Mouse (Mus musculus): Measurements from ENCODE around the gene Gnat2.
A peak's percentile ranks its signal among the peaks of the same experiment; 100 is the strongest.

Gnat2 gene

DNA sequence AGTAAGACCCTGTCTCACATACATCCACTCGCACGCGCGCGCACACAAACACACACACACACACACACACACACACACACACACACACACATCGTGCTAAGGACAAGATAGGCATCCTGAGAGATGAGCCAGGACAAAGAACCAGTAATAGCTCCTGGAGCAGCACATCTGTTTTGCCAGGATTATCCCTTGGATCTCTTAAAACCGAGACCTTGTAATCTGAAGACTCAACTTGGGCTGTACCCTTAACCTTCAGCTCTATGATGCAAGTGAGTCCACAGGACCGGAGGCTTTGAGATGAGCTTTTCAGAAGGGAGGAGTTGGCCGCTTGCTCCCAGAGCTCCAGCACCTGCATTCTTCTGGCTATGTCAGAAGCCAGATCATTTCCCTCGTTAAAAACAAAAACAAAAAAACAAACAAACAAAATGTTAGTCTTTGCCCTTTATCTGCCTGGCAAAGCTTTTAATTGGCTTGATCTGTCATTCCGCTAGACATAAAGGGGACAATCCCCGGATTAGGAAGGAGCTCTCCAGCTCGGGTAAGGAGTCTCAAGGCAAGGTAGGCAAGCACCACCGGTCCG is at the start of gene Gnat2:
Gene Gnat2, plus strand, starts transcription at position 254 of the 580 bp plus-strand sequence.
- no peak for DNase-seq (ENCODE audit: low read depth, low spot score)

DNA sequence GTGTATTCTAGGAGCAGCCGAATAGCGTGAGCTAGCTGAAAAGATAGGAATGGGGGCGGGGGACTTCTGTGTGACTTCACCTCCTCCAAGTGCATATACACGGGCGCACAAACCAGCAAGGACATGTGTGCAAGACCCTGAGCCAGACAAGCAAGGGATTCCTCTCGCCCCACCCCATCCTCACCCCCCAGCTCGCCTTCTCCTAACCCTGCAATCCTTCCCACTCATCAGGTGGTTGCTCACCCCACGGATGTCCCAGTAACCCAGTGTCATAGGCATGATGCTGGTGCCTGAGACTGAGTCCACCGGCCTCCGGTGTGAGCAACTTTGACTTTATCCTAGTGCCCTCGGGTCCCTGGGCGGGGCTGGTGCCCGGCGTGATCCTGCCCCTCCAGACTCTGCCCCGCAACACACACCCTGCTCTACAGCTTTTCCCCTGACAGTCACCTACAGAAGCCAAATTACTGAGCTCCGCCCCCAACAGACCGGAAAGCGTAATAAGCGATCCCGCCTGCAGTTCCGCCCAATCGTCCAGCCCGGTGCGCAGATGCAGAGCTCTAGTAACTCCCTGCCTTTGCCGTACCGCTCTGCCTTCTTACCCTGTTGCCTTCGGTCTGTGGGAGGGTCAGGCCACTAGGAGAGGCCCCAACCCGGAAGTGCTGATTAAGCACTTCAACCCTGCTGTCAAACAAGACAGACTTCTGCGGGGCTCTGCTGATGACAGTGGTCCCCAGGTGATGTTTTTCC is 48.0 kb upstream of the Gnat2 start, which contains the start of gene Gstm4:
Gene Gstm4, minus strand, starts transcription at position 501 of the 747 bp plus-strand sequence.
- DNase-seq (ENCODE audit: low read depth, low spot score), result no peak

DNA sequence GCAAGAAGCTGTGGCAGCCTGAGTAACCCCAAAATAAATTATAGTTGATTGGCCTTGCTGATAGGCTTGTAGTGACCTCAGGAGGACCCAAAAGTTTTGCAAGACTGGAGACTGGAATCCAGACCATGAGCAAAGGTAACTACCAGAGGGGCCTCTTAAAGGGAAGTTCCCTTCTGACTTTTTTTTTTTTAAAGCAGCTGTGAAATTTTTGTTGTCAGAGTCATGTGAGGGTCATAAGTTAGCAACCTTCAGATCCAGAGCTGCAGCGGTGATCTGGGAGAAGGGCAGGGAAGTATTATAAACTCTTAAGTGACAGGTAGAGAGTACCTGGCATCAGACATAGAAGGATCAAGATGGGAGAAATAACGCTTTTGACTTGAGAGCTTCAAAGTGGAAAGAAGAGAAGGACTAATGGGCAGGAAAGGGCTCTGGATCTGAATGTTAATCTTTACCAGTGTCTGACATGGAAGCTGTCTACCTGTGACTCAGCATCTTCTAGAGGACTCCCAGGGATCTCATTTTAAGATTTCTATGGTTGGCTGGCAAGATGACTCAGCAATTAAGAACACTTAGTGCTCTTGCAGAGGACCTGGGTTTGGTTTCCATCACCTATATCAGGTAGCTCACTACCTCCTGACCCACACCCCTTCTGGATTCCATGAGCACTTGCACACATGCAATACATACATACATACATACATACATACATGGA is 45.5 kb upstream of the Gnat2 start:
- DNase-seq (ENCODE audit: low read depth, low spot score), result peak; percentile 54

DNA sequence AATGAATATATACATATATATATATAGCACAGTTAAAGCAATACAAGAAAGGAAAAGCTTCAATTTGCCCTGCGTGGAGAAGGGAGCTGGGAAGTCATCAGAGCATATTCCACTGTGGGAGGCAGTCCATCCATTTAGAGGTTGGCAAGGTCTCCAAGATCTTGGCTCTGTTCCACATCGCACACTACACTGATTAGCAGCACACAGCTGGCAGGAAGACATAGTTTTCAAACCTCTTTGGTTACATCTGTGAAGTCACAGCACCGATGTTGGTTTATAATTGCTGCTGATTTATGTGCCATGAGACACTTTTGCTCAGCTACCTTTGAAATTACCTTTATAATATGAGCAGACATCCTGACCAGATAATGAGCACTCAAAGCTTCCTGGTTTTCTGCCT is 44.3 kb upstream of the Gnat2 start:
- no peak for DNase-seq (ENCODE audit: low read depth, low spot score)

DNA sequence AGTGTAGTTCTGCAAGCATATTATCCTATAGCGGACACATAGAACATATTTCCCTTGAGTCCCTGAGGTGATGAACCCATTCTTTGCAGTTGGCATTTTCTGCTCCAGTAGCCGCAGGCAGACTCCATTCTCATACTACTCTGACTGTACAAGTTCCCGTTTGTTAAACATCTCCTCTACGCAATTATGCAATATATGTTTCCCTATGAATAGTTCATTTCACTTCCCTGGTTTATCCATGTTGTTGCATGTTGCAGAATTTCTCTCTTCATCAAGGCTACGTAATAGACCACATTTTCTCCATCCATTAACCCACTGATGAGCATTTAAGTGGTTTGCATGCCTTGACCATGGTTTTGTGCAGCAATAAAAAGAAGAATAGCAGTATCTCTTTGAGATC is 42.1 kb upstream of the Gnat2 start:
- DNase-seq (ENCODE audit: low read depth, low spot score), result no peak

DNA sequence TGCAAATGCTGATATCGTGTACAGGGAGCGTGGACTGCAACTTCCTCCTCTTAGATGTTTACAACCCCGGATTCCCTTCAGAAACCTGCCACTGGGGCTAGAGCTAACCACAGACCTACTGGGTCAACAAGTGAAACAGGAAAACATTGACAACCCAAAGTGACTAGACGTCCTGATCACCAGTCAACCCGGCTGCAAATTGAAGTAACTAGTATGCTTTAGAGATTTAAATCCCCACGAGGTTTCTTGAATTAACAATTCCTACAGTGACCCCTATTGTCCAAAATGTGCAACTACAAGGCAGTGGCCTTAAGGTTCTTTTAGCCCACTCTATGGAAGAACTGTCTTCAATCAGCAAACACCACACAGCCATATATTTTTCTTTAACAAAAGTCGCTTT is 31.2 kb upstream of the Gnat2 start:
- peak; percentile 87 for DNase-seq (ENCODE audit: low read depth, low spot score)

DNA sequence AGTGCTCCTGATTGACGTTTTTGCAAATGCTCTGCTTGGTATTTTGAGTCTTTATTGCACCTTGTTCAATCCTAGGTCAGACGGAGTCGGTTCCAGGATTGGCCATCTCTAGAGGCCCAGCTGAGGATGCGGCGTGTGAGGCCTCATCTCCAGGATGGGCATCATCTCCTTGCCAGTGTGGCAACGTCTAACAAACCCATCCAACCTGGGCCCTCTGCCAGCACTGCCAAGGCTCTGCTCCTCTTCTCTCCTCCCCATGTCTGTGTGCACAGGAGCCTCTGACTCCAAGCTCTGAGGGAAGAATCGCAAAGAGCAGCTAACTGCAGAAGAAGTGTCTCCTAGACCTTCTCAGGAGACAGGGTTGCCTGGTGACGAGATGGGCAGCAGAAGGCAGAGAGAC is 29.9 kb upstream of the Gnat2 start:
- DNase-seq (ENCODE audit: low read depth, low spot score), result no peak

DNA sequence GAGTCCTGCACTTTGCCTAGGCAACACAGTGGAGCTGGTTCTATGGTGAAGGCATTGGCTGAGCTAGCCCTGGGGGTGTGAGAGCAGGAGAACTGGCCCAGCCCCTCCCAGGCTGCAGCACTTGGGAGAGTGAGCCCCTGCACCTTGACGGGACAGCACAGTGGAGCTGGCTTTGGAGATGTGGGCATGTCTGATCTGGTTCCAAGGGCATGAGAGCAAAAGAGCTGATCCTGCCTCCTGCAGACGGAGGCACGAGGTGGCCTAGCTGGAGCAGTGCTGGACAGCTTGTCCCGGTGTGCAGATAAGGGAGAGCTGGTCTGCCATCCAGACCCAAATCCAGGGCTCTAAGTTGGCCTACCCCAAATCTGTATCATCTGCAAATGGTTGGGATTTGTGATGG is 27.9 kb upstream of the Gnat2 start:
- no peak for DNase-seq (ENCODE audit: low read depth, low spot score)

DNA sequence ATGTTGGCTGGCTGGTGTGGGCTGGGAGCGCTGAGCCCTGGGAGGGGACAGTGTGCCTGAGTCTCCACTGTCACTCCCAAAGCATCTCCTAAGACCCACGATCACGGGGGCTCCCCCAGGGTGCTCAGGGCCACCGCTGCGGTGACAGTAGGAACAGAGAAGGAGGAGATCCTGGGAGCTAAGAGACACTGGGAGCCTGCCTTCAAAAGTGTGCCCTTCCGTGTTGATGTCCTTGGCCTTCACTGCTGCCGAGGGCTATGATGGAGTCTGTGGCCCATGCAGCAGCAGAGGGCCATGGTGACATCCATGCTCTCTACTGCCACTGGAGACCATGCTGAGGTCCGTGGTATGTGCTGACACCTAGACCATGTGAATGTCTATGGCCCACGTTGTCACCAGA is 27.0 kb upstream of the Gnat2 start:
- no peak for DNase-seq (ENCODE audit: low read depth, low spot score)

DNA sequence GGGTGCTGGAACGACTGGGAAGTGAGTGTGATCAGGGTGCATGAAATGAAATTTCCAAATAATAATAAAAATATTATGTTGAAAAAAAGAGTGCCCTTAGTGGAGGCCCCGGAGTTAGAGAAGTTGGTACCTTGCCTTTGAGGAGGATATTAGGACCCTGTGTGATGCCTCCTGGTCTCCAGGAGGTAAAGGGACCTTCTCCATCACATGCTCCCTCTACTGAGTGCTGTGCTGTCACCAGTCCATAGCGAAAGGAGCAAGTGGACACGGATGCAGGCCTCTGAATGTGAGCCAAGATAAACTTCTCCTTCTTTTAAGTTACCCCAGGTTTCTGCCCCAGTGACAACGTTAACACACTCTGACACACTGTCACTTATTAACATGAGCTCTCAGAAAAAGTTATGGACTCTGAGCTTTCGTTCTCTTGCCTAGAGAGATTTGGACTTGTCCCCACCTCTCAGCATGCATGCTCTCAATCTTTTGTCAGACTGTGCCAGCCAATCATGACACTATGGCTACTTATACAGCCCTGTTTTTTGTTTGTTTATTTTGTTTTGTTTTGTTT is 25.1 kb upstream of the Gnat2 start:
- DNase-seq (ENCODE audit: low read depth, low spot score), result no peak

DNA sequence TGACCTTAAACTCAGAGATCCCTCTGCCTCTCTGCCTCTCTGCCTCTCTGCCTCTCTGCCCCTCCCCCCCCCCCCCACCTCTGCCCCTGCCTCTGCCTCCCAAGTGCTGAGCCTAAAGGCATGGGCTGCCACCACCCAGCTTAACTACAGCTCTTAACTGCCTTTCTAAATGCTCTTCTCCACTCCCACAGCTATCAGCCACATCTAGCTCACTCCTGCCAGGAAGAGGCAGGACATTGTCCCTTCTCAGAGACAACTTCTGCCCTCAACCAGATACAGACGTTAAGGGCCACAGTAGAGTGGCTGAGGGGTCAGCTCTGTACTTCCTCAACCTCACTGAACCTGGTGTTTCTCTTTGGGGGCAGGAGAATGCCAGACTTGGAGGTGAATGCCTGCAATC is 23.8 kb upstream of the Gnat2 start:
- DNase-seq (ENCODE audit: low read depth, low spot score), result no peak

DNA sequence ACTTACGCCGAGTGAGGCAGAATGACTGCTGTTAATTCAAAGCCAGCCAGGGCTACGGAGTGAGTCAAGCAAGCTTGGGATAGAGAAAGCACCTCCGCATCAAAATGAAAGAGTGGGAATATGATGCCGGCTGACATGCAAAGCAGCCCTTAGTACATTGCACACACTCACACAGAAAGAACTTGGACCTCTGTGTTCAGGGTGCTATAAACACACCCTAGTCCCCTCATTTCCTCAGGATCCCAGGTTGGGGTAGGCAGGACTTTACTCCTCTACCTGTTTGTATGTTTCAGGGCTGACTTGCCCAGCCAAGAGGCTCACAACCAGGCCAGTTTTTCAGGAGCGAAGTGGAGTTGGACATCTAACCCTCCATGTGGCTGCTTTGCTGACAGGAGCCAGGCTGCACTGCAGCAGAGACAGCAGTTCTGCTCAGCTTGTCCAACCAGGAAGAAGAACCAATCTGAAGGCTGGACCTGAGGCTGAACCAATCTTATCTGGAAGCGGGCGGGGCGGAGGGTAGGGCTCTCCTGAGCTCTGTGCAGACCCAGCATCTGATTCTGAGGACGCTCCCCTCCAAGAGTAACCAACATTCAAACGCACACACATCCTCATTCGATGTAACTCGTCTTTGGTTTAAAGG is 23.2 kb upstream of the Gnat2 start:
- no peak for DNase-seq (ENCODE audit: low read depth, low spot score)

DNA sequence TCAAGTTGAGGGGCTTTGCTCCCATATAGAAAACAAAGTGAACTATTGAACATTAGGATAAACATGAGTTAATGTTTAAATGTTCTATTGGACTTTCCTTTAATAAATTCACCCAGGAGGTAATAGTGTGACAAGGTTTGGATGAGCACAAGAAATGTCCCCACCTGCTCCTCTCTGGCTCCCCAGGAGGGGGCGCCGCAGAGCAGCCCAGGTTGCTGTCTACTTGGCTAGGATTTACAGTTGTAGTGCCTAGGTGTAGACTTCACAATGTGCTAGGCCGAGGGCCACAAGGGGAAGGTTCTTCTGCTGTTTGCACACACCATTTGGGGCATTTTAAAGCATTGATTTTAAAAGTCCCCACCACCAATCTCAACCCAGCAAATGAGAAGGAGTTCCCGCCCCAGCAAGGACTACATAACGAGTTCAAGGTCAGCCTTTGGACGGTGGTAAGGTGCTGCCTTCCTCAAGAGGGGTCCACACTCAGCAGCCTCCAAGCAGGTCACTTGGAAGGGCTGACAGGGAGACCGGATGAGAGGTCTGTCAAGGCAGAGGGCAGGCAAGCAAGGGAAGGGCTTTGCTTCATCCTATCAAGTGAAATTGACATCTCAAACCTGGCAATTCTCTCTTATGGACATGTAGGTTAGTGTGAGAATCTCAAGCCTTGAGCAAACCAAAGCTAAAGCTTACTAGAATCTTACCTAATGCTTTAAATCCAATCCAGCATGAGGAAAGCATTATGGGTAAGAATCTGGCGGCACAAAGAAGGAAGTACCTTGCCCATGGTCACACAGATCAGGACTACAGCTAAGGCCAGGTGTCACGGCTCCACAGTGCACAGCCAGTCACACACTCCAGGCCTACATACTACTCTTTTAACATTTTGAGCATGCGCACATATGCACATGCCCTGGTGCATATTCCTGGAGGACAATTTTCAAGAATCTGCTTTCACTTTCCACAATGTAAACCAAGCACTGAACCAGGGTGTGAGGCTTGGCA is 22.0 kb upstream of the Gnat2 start:
- DNase-seq (ENCODE audit: low read depth, low spot score), result peak; percentile 71

DNA sequence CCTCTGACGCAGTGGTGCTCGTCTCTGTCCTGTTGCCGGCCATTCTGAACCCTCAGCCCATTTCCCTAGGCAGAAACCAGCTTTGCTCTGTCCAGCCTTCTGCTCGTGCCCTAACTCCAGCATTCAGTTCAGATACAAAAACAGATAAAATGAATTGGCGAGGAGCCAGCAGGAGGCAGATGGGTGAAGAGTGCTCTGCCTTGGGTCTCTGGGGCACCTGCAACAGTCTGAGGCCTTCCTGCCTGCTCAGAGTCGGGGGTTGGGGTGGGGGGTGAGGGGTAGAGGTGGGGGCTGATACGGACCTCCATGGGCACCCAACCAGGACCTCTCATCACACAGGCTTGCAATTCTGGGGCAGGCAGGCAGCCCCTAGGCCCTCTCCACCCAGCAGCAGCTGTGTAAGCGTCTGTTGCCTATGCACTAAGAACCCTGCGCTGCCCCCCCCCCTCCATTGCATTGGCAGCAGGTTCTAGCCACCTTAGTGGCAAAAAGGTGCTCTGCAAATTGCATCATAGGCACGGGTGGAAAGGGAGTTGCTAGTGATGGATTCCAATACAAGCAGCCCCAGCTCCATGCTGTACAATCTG is 19.5 kb upstream of the Gnat2 start:
- no peak for DNase-seq (ENCODE audit: low read depth, low spot score)

DNA sequence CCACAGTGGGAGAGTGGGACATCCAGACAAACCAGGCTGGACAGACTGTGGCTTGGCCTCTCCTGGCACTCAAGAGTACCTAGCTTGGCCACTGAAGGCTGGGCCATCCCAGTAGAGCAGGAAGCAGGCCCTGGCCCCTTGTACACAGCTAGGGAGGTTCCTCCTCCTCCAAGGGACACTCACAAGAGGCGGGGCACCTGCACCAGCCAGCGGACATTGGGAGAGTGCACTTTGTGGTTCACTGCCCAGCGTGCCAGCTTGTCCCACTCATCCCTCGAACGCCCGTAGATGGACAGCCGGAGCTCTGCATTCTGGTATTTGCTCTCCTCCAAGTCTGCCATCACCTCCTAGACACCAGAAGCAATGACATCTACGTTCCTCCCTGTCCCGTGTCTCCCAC is 15.8 kb upstream of the Gnat2 start:
- no peak for DNase-seq (ENCODE audit: low read depth, low spot score)

DNA sequence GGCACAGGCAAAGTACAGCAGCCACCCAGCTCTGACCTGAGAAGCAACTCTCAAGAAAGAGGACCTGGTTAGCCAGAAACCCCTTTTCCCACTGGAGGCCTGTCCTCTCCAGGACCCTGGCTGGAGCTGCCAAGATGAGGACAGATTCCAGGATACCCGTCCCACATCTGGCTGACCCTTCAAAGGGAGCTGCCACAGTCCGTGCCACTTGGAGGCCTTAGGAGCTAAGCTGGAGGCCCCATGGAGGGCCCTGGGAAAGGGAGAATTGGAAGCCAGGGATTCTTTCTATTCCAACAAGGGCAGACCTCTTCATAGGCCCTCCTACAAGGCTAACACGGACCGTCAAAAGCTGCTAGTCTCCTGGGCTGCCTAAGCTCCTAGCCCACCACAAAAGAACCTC is 10.9 kb upstream of the Gnat2 start:
- no peak for DNase-seq (ENCODE audit: low read depth, low spot score)

DNA sequence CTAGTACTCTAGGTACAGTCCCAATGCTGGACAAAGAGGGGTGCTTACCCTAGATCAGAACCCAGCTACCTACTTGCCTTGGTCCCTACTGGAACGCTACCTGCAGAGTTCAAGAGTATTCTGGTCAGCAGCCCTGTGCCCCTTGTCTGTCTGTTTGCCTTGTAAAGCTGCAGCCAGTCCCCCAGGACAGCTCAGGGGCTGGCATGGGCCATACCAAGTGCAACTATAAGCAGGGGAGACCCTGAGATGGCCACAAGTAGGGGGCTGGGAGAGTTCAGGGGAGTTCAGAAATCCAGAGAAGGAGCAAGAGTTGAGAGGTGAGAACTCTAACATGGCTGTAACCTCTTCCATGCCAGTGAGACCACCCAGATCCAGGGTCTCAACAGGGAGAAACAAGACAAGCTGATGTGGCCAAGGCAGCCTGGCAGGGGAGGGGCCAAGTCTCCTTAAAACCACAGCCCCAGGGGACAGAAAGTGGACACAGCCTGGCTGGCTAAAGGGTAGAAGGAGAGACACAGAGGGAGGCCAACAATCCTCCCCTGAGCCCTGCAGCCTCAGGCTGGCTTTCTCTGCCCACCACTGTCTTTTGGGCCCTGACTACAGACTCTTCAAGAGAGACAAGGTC is 10.2 kb upstream of the Gnat2 start:
- DNase-seq (ENCODE audit: low read depth, low spot score), result peak; percentile 45

DNA sequence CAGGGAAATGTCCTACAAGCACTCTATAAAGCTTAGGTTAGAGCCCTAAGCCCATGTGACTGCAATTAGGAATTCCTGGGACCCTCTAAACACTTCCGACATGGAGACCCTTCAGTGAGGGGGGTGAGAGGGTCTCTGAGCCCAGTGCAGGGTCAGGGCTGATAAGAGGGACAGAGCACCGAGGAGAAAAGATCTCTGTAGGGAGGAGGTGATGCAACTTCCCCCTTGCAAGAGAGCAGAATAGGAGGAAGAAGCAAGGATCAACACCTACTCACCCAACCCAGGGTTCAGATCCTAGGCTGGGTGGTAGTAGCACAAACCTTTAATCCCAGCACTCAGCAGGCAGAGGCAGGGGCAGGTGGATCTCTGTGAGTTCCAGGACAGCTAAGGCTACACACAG is 9.4 kb upstream of the Gnat2 start:
- DNase-seq (ENCODE audit: low read depth, low spot score), result no peak

DNA sequence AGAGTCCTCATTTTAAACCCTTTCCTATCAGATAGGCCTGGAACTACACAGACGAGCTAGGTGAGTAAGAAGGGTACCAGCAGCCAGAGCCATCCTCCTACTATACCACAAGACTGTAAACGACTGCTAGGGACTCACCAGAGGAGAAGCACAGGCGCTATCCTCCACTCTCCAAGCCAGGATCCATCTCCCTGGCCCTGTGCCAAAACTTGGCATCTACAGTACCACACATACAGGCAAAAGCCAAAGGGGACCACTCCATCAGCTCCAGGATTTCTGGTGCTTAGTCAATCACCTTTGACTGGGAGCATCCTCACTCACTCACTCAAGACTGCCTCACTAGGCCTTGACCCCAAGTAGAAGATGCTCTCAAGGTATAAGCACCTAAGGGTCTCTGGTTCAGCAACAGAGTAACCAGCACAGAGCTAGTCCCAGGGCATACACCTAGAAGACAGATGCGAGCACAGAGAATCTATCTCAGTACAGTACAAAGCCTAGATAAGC is 8.6 kb upstream of the Gnat2 start:
- peak; percentile 29 for DNase-seq (ENCODE audit: low read depth, low spot score)

DNA sequence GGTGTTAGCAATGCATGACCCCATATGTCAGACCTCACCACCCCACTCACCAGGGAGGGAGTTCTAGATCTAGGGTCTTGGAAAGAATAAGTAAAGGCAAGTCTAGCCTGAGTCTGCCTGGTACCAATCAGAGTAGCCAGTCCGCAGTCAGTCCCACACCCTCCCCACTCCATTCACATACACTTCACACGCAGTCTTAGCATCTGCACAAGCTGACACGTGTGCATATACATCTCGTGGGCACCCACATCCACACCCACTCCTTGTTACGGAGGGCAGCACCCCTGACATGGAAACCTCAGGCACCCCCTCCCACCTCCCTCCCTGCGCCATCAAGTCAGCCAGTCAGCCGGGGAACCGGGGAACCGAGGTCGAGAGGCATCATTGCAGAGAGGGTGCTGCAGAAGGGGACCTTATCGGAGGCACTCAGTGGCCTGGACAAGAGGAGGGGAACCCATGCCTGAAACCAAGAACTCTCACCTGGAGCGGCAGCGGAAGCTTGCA is 7.8 kb upstream of the Gnat2 start:
- no peak for DNase-seq (ENCODE audit: low read depth, low spot score)

Data from 3T3-L1 (cell line).